Mouse (Mus musculus) left cerebral cortex, postnatal 36 days (tissue): ENCODE results near the gene Rad17. TPM values are rescaled to one million over a fixed set of nuclear protein-coding genes. Genes with fewer than 3 reads are reported as not detected.

Experiments used
- DNase-seq, 2 experiments: peaks; one replicate each; pipeline ENCODE4 v3.0.0; 2021 to 2022; ENCODE audit warnings: low spot score in 2 of 2, mixed read lengths in 1 of 2
- intact Hi-C: fragments of 180-260 bp; cut with DNase I; formaldehyde crosslinking; loops from one replicate; pipeline ENCODE4 v1.15.1; 2025
- total RNA-seq, 2 experiments: library from RNA; stranded (reverse); gene quantifications; 2 replicates each; pipeline ENCODE4 v1.2.3; 2021

The Rad17 gene
- total RNA-seq, 2 experiments from 2014 or later = 12.7 to 15.0 TPM

DNA sequence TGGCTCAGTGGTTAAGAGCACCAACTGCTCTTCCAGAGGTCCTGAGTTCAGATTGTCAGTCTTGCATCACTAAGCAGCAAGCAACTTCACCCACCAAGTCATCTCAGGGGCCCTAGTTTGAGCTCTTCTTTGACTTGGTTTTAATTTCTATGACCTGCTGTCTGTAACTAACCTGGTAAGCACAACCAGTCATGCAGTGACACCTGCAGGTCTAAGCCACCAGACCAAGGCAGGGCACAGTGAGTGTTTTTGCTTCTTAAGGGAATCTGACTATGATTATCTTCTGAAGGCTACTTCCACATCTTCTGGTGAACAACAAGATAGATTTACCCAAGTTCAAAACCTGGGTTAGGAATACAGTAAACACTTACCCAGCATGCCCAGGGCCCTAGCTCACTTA lies 70.9 kb downstream of the Rad17 start:
- DNase-seq = no peak
- intact Hi-C loops = no loop called here

DNA sequence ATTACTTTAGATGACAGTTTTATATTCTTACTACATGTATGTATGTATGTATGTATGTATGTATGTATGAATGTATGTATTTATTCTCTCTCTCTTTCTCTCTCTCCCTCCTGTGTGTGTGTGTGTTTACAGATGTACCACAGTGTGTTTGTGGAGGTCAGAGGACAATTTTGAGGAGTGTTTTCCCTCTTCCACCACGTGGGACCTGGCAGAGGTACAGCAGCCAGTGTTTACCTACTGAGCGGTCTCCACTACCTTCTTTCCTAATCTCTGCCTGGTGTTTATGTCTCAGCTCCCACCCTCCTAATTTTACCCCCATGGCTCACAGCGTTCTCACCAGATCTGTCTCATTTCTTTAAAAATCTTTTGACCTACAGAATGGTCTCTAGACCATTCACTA lies 71.6 kb downstream of the Rad17 start:
- DNase-seq = no peak
- intact Hi-C loops = no loop called here

DNA sequence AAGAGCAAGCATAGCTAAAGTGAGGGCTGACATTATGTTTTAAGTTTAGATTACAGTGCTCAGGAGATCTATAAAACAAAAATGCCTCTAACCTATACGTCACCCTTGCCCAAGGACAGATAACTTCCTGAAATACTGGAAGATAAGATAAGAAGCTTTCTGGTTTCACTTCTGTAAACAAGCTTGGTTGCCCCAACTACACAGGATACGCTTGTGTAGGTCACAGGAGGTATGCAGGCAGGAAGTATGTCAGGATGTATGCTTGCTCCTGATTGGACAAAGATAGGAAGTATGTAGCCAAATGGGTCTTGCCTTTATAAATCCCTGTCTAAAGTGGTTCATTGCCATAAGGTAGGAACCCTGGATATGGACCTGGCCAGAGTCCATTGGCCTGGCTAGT lies 74.9 kb downstream of the Rad17 start:
- DNase-seq = no peak
- intact Hi-C loops = no loop called here

DNA sequence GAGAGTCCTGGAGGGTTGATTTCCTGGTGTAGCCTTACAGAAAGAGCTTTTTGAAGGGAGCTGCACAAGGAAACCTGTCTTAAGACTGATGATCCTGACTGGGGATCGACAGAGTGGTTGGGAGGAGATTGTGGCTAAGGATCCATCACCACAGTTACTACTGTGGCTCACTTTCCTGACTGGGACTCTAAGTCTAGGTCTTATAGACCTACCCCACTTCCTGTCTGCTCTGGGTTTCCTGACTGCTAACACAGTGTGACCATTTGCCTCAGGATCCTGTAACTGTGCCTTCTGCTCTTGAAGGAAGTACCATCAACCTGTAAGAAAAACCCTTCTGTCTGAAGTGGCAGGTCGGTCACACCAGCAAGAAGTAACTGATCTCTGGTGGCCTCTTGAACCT lies 80.1 kb downstream of the Rad17 start:
- no peak for DNase-seq
- intact Hi-C loops = no loop called here

DNA sequence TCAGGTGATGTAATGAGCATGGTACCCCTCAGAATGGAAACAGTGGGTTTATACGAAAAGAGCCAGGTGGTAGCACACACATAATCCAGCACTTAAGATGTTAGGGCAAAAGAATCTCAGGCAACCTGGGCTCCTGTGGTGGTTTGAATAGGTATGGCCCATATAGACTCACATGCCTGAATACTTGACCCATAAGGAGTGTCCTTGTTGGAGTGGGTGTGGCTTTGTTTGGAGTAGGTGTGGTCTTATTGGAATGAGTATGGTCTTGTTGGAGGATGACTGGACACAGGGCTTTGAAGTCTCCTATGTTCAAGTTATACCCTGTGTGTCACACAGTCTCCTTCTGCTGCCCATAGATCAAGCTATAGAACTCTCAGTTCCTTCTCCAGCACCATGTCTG lies 82.5 kb downstream of the Rad17 start:
- no peak for DNase-seq
- intact Hi-C loops = no loop called here

Other genes starting within 250 kb of the Rad17 start
- gene Naip1, start 198.2 kb downstream of the Rad17 start, total RNA-seq = under 1 TPM; 0.07 to 0.20 TPM
- gene Gtf2h2, start 158.5 kb downstream of the Rad17 start, total RNA-seq = 10 to 100 TPM; 34.0 to 43.0 TPM
- gene Ocln, start 98.3 kb downstream of the Rad17 start, total RNA-seq = 1 to 10 TPM; 8.2 to 8.5 TPM
- 1 to 10 TPM; 1.2 to 2.4 TPM for gene Marveld2, start 34.1 kb downstream of the Rad17 start, total RNA-seq
- gene Ak6, start 72 bp downstream of the Rad17 start, total RNA-seq = 10 to 100 TPM; 77.2 to 87.9 TPM
- gene Taf9, start 528 bp upstream of the Rad17 start, total RNA-seq = 10 to 100 TPM; 26.8 to 35.9 TPM
- under 1 TPM; 0.16 to 0.17 TPM for gene Ccdc125, start 18.7 kb upstream of the Rad17 start, total RNA-seq
- 10 to 100 TPM; 39.2 to 42.3 TPM for gene Cdk7, start 79.9 kb upstream of the Rad17 start, total RNA-seq
- 10 to 100 TPM; 48.0 to 56.9 TPM for gene Mrps36, start 93.6 kb upstream of the Rad17 start, total RNA-seq
- under 1 TPM; 0.63 to 0.69 TPM for gene Cenph, start 124.8 kb upstream of the Rad17 start, total RNA-seq
- gene Ccnb1, start 135.5 kb upstream of the Rad17 start, total RNA-seq = 1 to 10 TPM in 1 of 2 experiments, under 1 TPM in 1; 0.70 to 1.0 TPM
- 10 to 100 TPM; 44.7 to 46.4 TPM for gene Slc30a5, start 182.4 kb upstream of the Rad17 start, total RNA-seq